Mouse (Mus musculus) retina, postnatal 1 day (tissue): ENCODE results near the gene Tspan32.

ENCODE experiments used
- DNase-seq: peaks from one replicate; pipeline ENCODE4 v3.0.0-alpha.2; 2012

Gene Tspan32

DNA sequence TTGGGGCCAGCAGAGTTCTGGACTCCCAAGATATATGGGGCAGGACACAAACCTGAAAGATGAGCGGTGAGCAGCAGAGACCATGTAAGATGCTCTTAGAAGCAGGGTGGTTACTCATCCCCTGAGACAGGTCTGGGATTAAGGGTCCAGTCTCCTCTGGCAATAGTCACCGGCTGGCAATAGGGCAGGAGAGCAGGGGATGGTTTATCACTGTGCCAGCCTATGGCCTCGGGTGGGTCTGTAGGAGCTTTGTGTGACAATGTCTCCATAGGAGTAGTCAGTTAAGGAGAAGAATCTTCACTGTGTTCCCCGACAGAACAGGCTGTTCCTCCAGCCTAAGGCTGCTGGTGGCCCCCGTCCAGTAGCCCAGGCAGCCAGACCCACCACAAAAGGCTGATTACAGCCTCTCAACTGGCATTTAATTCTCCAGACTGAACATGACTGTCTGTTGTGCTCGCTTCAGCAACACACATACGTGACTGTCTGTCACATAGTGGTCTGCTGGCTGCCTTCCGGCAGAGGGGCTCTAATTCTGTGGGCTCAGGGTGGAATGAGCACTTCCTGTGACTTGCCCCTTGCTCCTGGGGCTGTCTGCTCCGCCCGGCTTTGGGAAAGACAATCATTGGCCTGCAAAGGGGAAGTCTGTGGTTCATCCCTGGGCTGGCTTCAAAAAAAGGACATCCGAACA is 50.8 kb downstream of the Tspan32 start:
- no peak for DNase-seq

DNA sequence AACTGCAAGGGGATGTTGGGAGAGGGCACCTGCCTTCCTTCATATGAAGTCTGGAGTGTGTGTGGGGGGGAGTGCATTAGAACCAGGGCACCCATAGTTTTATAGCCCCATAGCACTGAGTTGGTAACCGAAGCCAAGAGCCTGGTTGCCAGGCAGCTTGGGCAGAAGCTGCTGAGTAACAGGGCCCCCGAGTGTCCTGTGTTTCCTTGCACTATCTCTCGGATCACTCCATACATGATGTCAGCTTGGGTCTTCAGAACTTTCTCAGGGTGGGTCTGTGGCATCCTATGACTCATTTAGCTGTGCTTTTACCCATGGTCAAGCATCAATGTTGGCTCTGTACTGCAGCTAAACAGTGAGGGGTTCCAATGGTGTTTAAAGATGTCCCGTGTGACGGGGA is 52.2 kb downstream of the Tspan32 start:
- DNase-seq, result no peak

DNA sequence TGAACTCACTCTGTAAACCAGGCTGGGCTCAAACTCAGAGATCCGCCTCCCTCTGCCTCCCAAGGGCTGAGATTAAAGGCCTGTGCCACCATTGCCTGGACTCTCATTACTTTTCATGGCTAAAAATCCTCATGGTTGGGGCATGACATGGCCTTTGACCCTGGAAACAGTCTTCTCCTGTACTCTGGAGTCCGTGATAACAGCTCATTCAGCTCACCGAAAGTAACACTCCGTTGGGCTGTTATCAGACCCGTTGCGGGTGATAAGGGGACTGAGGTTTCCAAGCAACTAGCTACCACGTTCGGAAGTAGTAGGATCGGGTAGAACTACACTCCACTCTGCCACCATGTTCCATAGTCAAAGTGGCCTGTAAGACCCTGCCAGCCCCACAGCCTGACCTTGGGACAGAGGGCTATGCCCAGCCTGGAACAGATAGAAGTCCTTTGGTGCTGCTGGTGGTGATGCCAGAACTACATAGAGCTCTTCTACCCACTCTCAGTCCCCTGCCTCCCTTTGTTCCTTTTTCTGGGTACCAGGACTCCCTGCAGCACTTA is 52.9 kb downstream of the Tspan32 start:
- DNase-seq, result no peak

DNA sequence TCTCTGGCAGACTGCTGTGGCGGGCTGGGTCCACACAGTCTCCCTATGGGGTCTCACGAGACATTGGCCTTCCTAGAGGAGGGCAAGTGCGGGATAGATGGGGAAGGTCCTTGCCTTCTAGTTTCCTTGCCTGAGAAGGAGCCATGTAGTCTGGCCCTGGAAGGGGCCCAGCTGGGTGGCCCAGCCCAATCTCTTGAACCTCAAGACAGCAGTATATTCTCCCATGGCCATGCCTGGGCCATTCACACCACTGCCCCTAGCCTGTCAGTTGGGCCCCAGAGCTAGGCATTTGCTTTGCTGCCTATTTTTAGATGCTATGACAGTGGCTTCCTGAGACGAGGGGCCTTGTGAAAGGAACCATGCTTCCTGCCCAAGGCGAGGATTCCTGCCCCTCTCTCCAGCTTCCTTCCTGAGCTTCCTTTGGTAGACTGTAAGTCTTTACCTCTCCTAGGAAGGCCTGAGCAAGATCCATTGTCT is 53.4 kb downstream of the Tspan32 start:
- DNase-seq, result no peak

DNA sequence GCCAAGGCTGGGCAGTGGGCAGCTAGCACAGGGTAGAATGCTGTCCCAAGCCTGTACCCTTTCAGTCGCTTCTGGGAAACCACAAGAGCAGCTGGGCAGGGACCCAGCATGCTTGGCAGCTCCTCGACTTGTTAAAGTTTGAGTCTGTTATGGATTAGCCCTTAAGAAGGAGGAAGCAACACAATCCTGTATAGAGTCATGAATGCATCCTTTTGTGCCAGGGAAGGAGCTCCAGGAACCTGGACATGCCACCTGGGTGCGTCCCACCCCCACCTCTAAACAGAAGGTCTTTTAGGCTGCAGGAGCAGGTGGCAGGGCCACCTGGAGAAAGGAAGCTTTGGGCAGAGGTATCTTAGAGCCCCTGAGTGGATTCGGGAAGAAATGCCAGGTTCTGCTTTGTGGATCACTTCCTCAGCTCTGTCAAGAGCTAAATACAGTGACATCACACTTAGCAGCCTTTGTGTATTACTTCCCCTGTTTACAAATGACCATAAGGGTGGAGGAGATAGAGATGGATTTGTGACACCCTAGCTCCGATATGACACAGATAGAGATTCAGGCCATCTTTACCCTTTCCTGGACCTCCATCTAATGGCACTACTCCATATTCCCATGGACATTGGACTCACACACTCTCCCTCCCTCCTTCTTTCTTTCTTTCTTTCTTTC is 54.5 kb downstream of the Tspan32 start:
- no peak for DNase-seq

DNA sequence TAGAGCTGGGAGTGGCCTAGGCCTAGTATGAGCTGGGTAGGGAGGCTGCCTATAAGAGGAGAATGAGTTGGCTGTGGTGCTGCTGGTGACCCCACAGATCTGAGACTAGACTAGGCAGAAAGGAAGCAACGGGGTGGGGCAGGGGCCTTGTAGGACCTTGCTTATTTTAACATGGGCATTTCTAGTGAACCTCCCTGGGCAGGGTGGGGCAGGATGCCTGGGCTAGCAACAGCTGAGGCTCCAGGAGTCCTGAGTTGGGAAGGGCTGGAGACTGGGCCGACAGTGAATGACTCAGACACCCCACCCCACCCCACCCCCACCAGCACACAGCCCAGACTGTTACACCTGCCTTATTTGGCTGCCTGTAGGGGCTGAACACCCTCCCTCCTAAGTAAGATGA is 57.9 kb downstream of the Tspan32 start:
- no peak for DNase-seq

DNA sequence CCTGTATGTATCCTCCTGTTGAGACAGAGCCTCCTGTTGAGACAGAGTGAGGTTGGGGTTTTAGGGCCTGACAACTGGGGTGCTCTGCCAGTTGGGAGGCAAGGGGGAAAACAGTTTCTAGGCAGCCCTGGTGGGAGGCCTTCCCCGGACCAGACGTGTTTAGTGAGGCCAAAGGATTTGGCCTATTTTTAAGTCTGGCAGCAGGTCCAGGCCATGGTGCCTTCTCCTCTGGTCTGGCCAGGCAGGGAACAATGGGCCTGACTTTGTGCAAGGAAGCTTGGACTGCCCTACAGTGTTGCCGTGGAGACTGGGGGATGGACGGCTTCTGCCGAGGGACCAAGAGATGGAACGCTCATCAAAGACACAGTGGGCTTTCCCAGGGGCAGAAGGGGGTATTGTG is 59.4 kb downstream of the Tspan32 start:
- no peak for DNase-seq

DNA sequence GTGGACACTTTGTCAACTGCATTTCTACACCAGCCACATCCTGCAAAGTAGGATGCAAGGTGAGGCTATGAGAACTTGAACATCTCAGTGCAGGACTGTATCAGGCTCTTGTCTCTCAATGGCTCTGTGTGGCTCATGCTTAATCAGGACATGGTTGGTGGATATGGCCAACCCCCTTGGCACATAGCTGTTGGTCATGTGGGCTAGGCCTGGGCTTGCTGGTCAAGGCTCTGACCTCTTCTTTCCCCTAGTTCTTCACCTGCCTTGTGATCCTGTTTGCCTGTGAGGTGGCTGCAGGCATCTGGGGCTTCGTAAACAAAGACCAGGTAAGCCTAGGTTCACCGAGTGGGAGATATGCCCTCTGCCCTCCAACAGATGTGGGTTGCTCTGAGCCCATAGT is 60.8 kb downstream of the Tspan32 start:
- DNase-seq, result no peak

DNA sequence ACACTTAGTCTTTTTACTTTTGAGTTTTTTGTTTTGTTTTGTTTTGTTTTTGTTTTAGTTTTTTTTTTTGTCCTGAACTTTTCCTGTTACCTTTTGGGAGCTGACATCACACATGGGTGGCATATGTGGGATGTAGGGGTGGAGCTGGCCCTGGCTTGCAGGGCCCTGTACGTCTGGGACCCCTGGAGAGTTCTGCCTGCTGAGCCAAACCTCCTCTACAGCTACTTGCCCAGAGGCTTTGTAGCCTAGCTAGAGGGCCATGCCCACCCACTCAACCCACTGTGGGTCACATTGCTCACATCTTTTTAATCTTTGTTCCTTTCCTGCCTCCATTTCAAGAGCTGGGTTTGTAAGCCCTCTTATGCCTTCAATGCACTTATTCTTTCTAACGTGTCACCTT is 62.6 kb downstream of the Tspan32 start:
- no peak for DNase-seq

DNA sequence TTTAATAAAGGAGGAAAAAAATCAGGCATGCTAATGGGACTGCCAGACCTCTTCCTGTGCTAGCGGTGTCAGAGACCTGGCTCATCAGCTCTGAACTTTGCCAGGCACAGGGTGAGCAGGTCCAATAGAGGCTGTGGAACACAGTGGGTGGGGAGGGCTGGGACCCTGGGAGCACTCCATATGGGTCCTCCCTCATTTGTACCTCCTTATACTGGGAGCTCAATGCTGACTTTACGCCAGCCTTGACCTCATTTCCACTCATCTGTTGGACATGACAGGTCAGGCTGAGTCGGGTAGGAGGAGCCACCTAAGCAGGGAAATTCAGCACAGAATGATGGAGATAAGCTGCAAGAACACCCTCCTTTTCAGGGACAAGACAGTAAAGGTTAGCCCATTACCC is 63.1 kb downstream of the Tspan32 start:
- DNase-seq, result no peak

DNA sequence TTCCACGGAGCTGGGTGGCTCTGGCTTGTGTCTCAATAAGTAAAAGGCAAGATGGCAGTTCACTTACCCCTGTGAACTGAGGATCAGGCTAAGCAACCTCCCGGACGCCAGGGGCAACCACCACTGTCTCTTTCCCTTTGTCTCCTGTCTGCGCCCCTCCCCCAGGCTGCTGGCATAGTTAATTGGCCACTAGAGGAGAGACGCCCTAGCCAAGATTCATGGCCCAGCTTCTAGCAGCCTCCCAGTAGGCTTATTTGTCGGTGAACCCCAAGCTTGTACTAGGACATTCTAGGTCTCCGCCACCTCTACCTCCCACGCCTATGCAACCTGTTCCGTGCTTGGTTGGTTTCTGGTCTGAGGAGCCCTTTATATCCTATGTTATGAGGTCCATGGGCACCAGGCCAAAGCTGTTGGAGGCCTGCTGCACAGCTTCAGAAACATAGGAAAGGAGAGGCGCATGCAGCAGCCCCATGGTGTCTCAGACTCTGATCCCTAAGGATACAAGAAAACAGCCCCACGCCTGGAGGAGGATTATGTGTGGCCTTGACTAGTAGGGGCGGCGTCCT is 63.6 kb downstream of the Tspan32 start:
- peak; percentile 76 for DNase-seq

DNA sequence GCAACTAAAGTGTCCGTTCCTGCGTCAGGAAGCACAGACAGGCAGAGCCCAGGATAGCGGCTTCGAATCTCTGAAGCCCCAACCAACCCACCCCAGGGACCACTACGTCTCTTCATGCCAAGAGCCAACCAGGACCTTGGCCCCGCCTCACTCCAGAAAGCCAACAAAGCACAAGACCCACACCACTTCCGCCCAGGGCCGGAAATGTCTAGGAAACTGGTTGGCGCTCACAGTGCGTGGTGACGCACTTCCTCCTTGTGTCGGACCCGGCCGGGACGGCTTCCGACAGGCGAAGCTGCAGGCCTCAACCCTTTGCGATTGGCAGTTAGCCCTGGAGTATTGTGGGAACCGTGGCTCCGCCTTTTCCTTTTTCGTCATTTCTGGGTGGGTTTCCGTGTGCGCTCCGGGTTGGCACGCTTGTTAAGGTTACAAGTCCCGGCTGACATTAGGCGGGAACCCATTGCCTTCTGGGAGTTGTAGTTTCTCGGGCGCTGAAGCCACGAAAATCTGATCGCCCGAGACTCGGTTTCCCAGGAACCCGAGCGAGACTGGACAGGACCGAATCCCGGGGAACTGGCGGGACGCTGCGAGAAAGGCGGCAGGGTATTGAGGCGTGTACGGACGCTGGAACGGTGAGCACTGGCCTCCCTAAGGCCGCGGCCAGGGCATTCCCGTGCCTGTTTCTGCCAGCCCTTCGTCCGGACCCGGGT is 64.2 kb downstream of the Tspan32 start, which contains the start of gene Tssc4:
TSS of gene Tssc4 (plus strand) at position 368 of the 710 bp plus-strand sequence.
- peak; percentile 100 for DNase-seq
